Mouse (Mus musculus): Measurements from ENCODE around the gene Lrrc25. TPM values are rescaled to one million over a fixed set of nuclear protein-coding genes. Genes with fewer than 3 reads are reported as not detected.

The Lrrc25 gene
- total and polyA plus RNA-seq, 3 experiments = 0.30 to 5.9 (median 2.4) TPM

- H3K4me3 ChIP-seq (replicated peaks in 1 of 3; ENCODE audit: low read depth in 2 of 3, low read length in 2 of 3, poor library complexity in 1 of 3) = no peak overlapping the region
- dilution Hi-C loops (cut with MboI; ENCODE audit: extremely low pct_ligation_motif_present, extremely low pct_unique_long_range_greater_than_20kb, low sequenced_read_pairs) = no loop called here
These were observed 17.2 kb upstream of the Lrrc25 start for GRCm38 (mm10) chr8:70598722-70599121.

DNA sequence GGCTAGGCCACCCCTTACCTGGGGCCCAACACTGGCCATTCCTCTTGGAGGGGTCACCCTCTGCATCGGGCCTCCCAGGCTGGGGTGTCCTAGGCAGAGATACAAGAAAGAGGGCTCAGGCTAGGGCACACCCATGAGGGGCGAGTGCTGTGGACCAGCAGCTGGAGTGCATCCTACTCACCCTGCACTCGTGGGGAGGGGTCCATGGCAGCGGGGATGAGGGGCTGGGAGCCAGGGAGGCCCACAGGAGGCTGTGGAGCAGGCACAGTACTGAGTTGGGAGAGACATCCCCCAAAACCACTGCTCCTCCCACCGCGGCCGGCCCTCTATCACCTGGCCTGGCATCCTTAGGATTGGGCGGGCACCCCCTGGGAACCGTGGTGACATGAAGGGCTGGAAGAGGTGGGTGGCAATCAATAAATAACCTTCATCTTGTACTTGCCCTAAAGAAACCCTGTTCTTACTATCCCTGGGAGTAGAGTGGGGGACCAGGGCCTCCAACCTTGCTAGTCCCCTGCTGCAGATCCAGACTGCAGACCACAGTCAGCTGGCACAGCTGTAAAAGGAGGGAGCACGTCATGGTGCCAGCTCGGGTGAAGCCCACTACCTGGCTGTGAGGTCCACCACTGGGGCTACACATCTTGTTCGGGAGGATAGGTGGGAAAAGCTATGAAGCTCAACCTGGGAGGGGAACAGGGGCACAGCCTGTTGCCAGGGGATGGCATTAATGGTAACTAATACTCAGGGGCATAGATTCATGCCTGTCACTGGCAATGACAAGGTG, 16.3 kb upstream of the Lrrc25 start:
- H3K79me2 ChIP-seq (replicated peaks; ENCODE audit: control insufficient read depth, extremely low read depth, insufficient read depth, poor library complexity, severe bottlenecking) = peaks cover 2% of the 10 kb centered on the region; the same call in 1 of the 2 replicates
- no peak overlapping the region for H3K27ac ChIP-seq (ENCODE audit: insufficient read depth, low read depth)
- in situ Hi-C loops (cut with MboI; ENCODE audit: low pct_ligation_motif_present, low pct_unique_long_range_greater_than_20kb, low sequenced_read_pairs) = loop anchor here (10.0 kb wide), 1 partner anchor 55 kb away; no protein-coding TSS in a partner anchor
- peaks cover 16% of the 10 kb centered on the region for H3K9me3 ChIP-seq (replicated peaks; ENCODE audit: low read length)
- no peak overlapping the region for H3K4me2 ChIP-seq (ENCODE audit: insufficient read depth, low read depth, poor library complexity, severe bottlenecking)
- no peaks in the 10 kb centered on the region for H3K27me3 ChIP-seq (replicated peaks)
- TF ChIP-seq EP300 (IDR thresholded peaks at IDR 0.05; ENCODE audit: low read length) (no peak), MEF2A (IDR thresholded peaks at IDR 0.05; ENCODE audit: borderline replicate concordance, low read depth, low read length) (no peak), PAX5 (IDR thresholded peaks at IDR 0.05; ENCODE audit: low read length) (no peak), MXI1 (IDR thresholded peaks at IDR 0.05; ENCODE audit: low read depth, low read length) (no peak), ZNF384 (IDR thresholded peaks at IDR 0.05; ENCODE audit: low read depth, low read length) (no peak), MAX (IDR thresholded peaks at IDR 0.05; ENCODE audit: low read length) (no peak), JUN (IDR thresholded peaks at IDR 0.05; ENCODE audit: insufficient read depth, low read depth, low read length) (no peak), ZKSCAN1 (IDR thresholded peaks at IDR 0.05; ENCODE audit: borderline replicate concordance, low read depth, low read length) (no peak), JUND (conservative IDR thresholded peaks at IDR 0.05; ENCODE audit: low read depth, low read length) (no peak), UBTF (IDR thresholded peaks at IDR 0.05; ENCODE audit: low read depth, low read length) (no peak), TBP (conservative IDR thresholded peaks at IDR 0.05; ENCODE audit: low read depth, low read length) (no peak), ETS1 (conservative IDR thresholded peaks at IDR 0.05; ENCODE audit: low read depth, low read length) (no peak), RCOR1 (conservative IDR thresholded peaks at IDR 0.05; ENCODE audit: low read depth, low read length) (no peak), NELFE (IDR thresholded peaks at IDR 0.05; ENCODE audit: low read depth, low read length) (no peak)
- H3K9ac ChIP-seq (ENCODE audit: insufficient read depth, low read depth) = no peak overlapping the region
- H3K4me1 ChIP-seq (ENCODE audit: control insufficient read depth in 1 of 2, insufficient read depth in 2 of 2) = peaks cover 7 to 16% of the 10 kb centered on the region in 2 experiments
- no peak for DNase-seq (ENCODE audit: extremely low read depth)
- H3K36me3 ChIP-seq (replicated peaks in 1 of 2; ENCODE audit: control insufficient read depth in 1 of 2, insufficient read depth in 1 of 2, low read length in 1 of 2) = peaks cover 66 to 90% of the 10 kb centered on the region in 2 experiments
- no peak overlapping the region for H3K4me3 ChIP-seq (replicated peaks in 1 of 3; ENCODE audit: low read depth in 2 of 3, low read length in 2 of 3, poor library complexity in 1 of 3)
- dilution Hi-C loops (cut with MboI; ENCODE audit: extremely low pct_ligation_motif_present, extremely low pct_unique_long_range_greater_than_20kb, low sequenced_read_pairs) = no loop called here

More at GRCm38 (mm10) chr8:70598722-70599121, 17.2 kb upstream of the Lrrc25 start:
- TF ChIP-seq HCFC1 (IDR thresholded peaks at IDR 0.05; ENCODE audit: low read depth, low read length) = no peak
- TF ChIP-seq USF1 (IDR thresholded peaks at IDR 0.05; ENCODE audit: low read depth, low read length) = no peak
- Histone ChIP-seq H3K9ac (ENCODE audit: insufficient read depth, low read depth) (no peak overlapping the region), H3K9me3 (replicated peaks; ENCODE audit: low read length) (peaks cover 16% of the 10 kb centered on the region), H3K4me1 (ENCODE audit: control insufficient read depth in 1 of 2, insufficient read depth in 2 of 2) (peaks cover 5 to 14% of the 10 kb centered on the region in 2 experiments), H3K27ac (ENCODE audit: insufficient read depth, low read depth) (no peak overlapping the region), H3K27me3 (replicated peaks) (no peaks in the 10 kb centered on the region), H3K4me2 (ENCODE audit: insufficient read depth, low read depth, poor library complexity, severe bottlenecking) (no peak overlapping the region), H3K36me3 (replicated peaks in 1 of 2; ENCODE audit: control insufficient read depth in 1 of 2, insufficient read depth in 1 of 2, low read length in 1 of 2) (peaks cover 63 to 81% of the 10 kb centered on the region in 2 experiments), H3K79me2 (replicated peaks; ENCODE audit: control insufficient read depth, extremely low read depth, insufficient read depth, poor library complexity, severe bottlenecking) (peaks cover 2% of the 10 kb centered on the region; the same call in 1 of the 2 replicates)
- in situ Hi-C loops (cut with MboI; ENCODE audit: low pct_ligation_motif_present, low pct_unique_long_range_greater_than_20kb, low sequenced_read_pairs) = no loop called here
- DNase-seq (ENCODE audit: extremely low read depth) = no peak
